Mouse (Mus musculus): ENCODE measurements around the gene Ptrh2.

DNA sequence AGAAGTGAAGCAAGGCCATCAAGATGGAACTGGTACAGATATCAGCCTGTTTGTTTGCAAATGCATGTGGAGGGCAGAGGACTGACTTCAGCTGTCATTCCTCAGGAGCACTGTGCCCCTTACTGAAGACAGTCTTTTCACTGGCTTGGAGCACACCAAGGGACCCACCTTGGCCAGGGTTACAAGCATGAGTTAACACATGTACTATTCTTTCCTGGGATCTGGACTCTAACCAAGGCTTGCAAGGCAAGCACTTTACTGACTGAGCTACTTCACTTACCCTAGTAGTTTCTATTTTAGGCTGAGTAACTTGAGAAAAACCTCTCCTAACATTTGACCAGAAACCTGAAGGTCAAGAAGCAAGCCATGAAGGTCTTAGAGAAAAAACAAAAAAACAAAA, 30.8 kb downstream of the Ptrh2 start:
- no peak for TF ChIP-seq GATA1 (IDR thresholded peaks at IDR 0.05; ENCODE audit: low read length)
- no peak for TF ChIP-seq TAL1 (IDR thresholded peaks at IDR 0.05; ENCODE audit: low read length)

Data from erythroblast, embryonic 14.5 days (primary cell).